Mouse (Mus musculus) brown adipose tissue, adult 24 weeks (tissue): Measurements from ENCODE around the gene Sirt1. TPM values are rescaled to one million over a fixed set of nuclear protein-coding genes. Genes with fewer than 3 reads are reported as not detected.

Experiments
- H3K27ac ChIP-seq: fragments of 200-500 bp; replicated peaks from 2 replicates; pipeline ENCODE4 v1.5.1; 2012; ENCODE audit warnings: low read depth, mild to moderate bottlenecking, low read length
- H3K4me1 ChIP-seq: fragments of 200-500 bp; 2 replicates; pipeline ENCODE4 v1.6.1; 2012; ENCODE audit warnings: low read length, mixed read lengths; ENCODE audit not compliant: control insufficient read depth, insufficient read depth, insufficient read length
- H3K4me3 ChIP-seq: fragments of 200-500 bp; 2 replicates; pipeline ENCODE4 v1.5.1; 2012; ENCODE audit warnings: low read depth, mild to moderate bottlenecking, low read length, moderate library complexity; ENCODE audit not compliant: insufficient read depth
- polyA plus RNA-seq: library from polyadenylated mRNA; stranded (reverse); fragments of >200 nt; gene quantifications from 2 replicates; pipeline ENCODE4 v1.2.4, GENCODE M21; 2012; ENCODE audit not compliant: missing spikeins, insufficient read depth, insufficient read length

Sirt1 gene
- polyA plus RNA-seq, 1 experiment, result 9.3 TPM

DNA sequence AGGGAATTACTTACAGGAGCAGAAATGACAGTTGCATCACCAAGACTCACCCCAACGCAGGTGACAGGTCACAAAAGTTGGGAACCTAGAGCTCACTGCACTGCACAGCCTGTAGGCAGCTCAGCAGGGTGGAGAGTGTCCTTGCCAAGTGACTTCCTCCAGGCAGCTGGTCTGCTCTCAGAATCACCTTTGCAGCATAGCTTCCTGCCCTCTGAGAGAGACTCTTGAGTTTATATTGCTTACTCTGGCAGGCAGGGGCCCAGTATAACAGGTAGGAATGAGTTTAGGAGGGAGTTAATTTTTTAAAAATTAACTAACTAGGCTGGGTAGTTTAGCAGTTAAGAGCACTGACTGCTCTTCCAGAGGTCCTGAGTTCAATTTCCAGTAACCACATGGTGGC is 67.8 kb downstream of the Sirt1 start:
- no peaks in the 10 kb centered on the region for H3K4me1 ChIP-seq
- H3K27ac ChIP-seq, result no peak overlapping the region
- H3K4me3 ChIP-seq, result no peak overlapping the region

DNA sequence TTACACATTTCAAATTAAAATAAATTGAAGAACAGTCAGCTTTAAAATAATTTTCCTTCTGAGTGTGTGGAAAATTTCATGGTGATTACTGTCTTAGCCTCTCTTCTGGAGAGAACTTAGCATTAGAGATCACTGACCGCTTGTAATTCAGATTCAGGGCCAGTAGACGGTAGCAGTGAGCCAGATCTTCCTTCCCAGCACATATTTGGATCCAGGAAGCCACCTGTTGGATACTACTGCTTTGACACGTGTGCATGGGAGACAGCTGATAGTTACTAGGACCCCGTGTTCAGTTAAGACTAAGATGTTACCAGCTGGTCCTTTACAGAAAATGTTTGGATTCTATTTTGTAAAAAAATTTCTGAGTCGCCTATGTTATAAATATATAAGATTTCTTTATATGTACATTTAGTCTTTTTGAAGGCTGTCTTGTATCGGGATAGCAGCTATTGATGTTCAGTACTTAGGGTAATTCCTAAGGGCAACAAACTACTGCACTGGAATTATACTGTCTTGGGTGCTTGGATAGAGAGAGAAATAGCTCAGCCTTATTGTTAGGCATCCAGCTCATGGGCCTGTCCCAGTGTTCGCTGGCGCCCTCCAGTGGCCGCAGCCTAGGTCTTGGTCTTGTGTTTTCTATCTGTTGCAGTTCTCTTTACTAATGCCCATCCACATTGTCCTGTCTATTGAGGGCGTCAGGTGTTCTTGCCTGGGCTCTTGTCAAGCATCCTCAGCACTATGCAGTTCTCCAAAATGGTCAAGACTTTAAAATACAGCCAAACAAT is 72.7 kb downstream of the Sirt1 start:
- no peaks in the 10 kb centered on the region for H3K4me1 ChIP-seq
- no peak overlapping the region for H3K27ac ChIP-seq
- no peak overlapping the region for H3K4me3 ChIP-seq

GRCm38 (mm10) chr10:63302356-63302755 is 79.1 kb downstream of the Sirt1 start:
- Histone ChIP-seq H3K27ac (no peak overlapping the region), H3K4me1 (no peaks in the 10 kb centered on the region), H3K4me3 (no peak overlapping the region)

- Histone ChIP-seq H3K27ac (no peak overlapping the region), H3K4me3 (no peak overlapping the region), H3K4me1 (no peaks in the 10 kb centered on the region)
Observed at GRCm38 (mm10) chr10:63282846-63283245, 98.7 kb downstream of the Sirt1 start.

- Histone ChIP-seq H3K4me1 (no peaks in the 10 kb centered on the region), H3K4me3 (no peak overlapping the region), H3K27ac (no peak overlapping the region)
Observed at GRCm38 (mm10) chr10:63282417-63282816, 99.1 kb downstream of the Sirt1 start.

- Histone ChIP-seq H3K27ac (no peak overlapping the region), H3K4me3 (no peak overlapping the region), H3K4me1 (no peaks in the 10 kb centered on the region)
Observed at GRCm38 (mm10) chr10:63279851-63280250, 101.7 kb downstream of the Sirt1 start.

GRCm38 (mm10) chr10:63277010-63277409 is 104.5 kb downstream of the Sirt1 start:
- Histone ChIP-seq H3K27ac (no peak overlapping the region), H3K4me1 (no peaks in the 10 kb centered on the region), H3K4me3 (no peak overlapping the region)

- no peak overlapping the region for H3K4me3 ChIP-seq
- H3K4me1 ChIP-seq, result no peaks in the 10 kb centered on the region
- no peak overlapping the region for H3K27ac ChIP-seq
Observed at GRCm38 (mm10) chr10:63272868-63273267, 108.6 kb downstream of the Sirt1 start.

DNA sequence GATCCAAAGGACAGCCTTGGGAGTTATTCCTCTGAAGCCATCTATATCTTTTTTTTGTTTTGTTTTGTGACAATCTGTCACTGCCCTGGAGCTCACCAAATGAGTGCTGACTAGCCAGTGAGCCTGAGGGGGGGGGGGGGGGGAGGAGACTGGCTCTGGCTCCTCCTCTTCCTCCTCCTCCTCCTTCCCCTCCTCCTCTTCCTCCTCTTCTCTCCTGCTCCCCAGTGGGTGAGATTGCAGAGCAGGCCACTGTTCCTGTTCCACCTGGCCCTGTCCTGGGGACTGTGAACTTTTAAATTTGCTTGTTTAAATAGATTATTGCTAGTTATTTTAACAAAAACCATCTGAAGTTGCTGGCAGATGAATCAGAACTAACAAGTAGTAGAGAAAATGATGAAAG is 109.1 kb downstream of the Sirt1 start:
- no peak overlapping the region for H3K4me3 ChIP-seq

More for the DNA sequence above, 109.1 kb downstream of the Sirt1 start:
- H3K4me1 ChIP-seq, result no peaks in the 10 kb centered on the region
- H3K27ac ChIP-seq, result no peak overlapping the region

Other genes with a start within 250 kb of the Sirt1 start
- gene Mypn, start 177.8 kb downstream of the Sirt1 start, polyA plus RNA-seq, result 1.5 and 2.5 TPM in 2 replicates
- 24.5 and 30.8 TPM in 2 replicates for gene Herc4, start 137.9 kb downstream of the Sirt1 start, polyA plus RNA-seq
- 4.6 and 9.2 TPM in 2 replicates for gene Dnajc12, start 739 bp upstream of the Sirt1 start, polyA plus RNA-seq
- not detected in 2 replicates for gene Gm7075, start 40.1 kb upstream of the Sirt1 start, polyA plus RNA-seq
- not detected in 2 replicates for gene Ctnna3, start 48.4 kb upstream of the Sirt1 start, polyA plus RNA-seq